Mouse (Mus musculus) testis, adult 2 months (tissue): ENCODE measurements around the gene Dlgap1.

ENCODE experiments used
- CTCF ChIP-seq: fragments of 200-500 bp; IDR thresholded peaks from 2 replicates; pipeline ENCODE4 v1.5.1; 2012; ENCODE audit warnings: low read depth, mild to moderate bottlenecking, inconsistent platforms, low read length, moderate library complexity; ENCODE audit not compliant: control insufficient read depth, insufficient read depth, insufficient replicate concordance
- POLR2A ChIP-seq: fragments of 200-500 bp; IDR thresholded peaks from 2 replicates; pipeline ENCODE4 v1.6.1; 2012; ENCODE audit warnings: low read depth, mild to moderate bottlenecking, inconsistent platforms, low read length, moderate library complexity; ENCODE audit not compliant: control insufficient read depth

- TF ChIP-seq POLR2A (no peak), CTCF (no peak)
Measured at GRCm38 (mm10) chr17:70690174-70690573, 721.3 kb downstream of the Dlgap1 start.
